Mouse (Mus musculus): ENCODE measurements around the gene Atxn3. TPM values are rescaled to one million over a fixed set of nuclear protein-coding genes. Genes with fewer than 3 reads are reported as not detected.

Gene Atxn3
- total RNA-seq, 2 experiments from 2014 or later, result 9.2 to 10.7 TPM

DNA sequence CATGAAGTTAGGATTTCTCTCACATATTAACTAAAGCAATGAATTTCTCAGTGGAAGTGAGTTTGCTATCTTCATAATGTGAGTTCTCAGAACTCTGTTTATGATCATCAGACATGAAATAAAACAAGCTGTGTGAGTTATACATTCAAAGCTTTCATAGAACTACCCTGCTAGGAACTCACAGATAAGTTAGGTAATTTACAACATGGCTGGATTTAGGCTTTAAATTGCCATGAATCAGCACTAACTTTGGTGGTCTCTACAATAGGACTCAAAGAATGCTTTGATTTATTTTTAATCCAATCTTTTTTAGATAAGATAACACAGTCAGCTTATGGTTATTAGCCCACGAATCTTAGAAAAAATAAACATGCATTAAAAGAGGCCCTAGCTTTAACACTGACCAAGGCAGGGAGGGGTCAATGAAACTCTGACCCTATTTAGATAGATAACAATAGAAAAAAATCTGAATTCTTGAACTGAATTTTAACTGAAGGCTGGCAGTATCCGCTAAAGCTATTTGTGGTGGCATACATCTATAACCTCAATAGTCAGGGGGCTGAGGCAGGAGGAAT, 58.3 kb downstream of the Atxn3 start:
- intact Hi-C loops (cut with DNase I), result no loop called here
- no peak for DNase-seq

- intact Hi-C loops (cut with DNase I), result no loop called here
- no peak for DNase-seq
Measured at GRCm38 (mm10) chr12:101898966-101899365, 59.1 kb downstream of the Atxn3 start.

GRCm38 (mm10) chr12:101897113-101897512, 60.9 kb downstream of the Atxn3 start:
- intact Hi-C loops (cut with DNase I), result no loop called here
- DNase-seq, result no peak

DNA sequence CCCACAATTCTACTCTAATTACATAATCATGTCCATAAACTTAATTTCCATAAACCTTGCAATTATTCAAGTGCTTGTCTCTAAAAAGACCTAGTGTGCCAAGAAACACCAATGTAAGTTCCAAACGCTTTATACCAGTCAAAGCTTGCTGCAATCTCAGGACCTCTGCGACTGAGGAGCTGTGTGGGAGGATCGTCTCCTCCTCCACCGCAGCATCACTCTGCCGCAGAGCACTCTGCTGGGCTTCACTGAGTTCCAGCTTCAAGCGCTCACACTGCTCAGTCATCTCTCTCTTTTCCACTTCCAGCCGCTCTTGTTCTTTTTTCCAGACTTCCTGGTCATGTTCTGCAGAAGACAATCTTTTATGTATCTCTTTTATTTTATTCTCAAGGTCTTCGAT, 64.8 kb downstream of the Atxn3 start:
- intact Hi-C loops (cut with DNase I), result no loop called here
- no peak for DNase-seq

DNA sequence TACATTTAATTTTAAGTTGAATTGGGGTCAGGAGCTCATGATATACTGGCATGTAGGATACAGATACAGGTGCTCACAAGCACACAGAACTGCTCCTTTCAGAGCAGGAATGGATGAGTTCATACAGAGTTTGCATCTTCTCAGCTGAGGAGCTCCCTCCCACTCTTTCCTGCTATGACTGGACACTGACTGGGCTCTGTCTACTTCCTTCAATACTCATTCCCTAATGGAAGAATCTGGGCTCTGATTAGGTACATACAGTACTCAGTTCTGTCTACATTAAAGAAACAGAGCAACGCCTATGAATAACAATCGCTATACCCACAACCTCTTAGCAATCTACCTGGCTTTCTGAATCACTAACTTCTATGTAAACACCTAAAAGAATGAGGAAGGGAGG, 65.2 kb downstream of the Atxn3 start:
- intact Hi-C loops (cut with DNase I), result no loop called here

GRCm38 (mm10) chr12:101891066-101891465, 67.0 kb downstream of the Atxn3 start:
- intact Hi-C loops (cut with DNase I), result no loop called here

More for the DNA sequence above, 65.2 kb downstream of the Atxn3 start:
- no peak for DNase-seq

GRCm38 (mm10) chr12:101889351-101889750, 68.7 kb downstream of the Atxn3 start:
- intact Hi-C loops (cut with DNase I), result no loop called here

More at GRCm38 (mm10) chr12:101891066-101891465, 67.0 kb downstream of the Atxn3 start:
- DNase-seq, result no peak

DNA sequence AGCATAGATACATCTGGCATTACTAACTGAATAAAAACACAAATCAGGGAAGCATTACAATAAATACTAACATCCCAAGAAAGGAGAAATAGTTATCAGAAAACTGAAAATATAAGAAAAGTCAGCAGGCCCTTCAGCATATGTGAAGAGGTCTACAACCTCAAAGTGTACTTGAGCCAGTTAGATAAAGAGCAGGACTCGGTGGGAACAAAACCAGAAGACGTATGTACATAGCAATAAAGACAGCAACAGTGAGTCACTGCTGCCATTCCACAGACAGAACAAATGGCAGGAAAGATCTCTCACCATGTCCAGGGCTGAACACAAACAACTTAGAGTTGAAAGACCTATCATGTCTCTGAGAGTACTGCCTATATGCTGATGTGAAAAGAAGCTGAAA, 69.7 kb downstream of the Atxn3 start:
- intact Hi-C loops (cut with DNase I), result no loop called here
- DNase-seq, result no peak

More at GRCm38 (mm10) chr12:101889351-101889750, 68.7 kb downstream of the Atxn3 start:
- no peak for DNase-seq

DNA sequence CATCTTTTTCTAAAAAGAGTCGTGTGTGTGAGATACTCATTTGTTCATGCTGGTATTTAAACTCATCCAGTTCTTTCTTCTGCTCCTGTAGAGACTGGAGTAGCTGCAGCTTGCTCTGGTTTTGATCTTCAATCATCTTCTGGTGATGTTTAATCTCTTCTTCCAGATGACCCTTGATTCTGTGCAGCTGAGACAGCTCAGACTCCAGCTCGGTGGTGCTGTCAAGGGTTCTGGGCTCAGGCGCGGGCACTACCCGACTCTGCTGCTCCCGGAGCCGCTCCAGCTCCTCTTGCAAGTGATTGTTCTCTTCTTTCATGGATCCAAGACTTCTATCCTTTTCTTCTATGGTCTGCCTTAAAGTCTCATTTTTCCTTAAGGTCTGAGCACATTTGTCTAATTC, 73.1 kb downstream of the Atxn3 start:
- intact Hi-C loops (cut with DNase I), result no loop called here

GRCm38 (mm10) chr12:101876374-101876773, 81.7 kb downstream of the Atxn3 start:
- intact Hi-C loops (cut with DNase I), result loop anchor here (5.0 kb wide), 1 partner anchor 64 kb away; no protein-coding TSS in a partner anchor
- no peak for DNase-seq

More for the DNA sequence above, 73.1 kb downstream of the Atxn3 start:
- no peak for DNase-seq

DNA sequence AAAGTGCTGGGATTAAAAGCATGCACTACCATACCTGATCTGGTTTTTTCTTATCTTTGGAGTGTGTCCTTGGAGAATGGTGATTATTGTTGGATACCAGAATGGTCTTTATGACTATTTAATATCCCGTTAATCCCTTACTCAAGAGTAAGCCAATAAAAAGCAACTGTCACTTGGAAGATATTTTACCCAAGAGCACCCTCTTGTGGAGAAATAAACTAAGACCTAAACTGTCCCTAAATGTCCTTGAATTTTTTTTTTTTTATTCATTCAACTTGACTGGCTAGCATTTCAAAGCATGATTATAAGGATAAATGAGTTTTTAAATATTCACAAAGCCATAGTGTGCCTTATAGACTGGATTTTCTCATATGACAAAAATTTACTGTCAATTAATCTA, 82.9 kb downstream of the Atxn3 start:
- DNase-seq, result no peak
- intact Hi-C loops (cut with DNase I), result loop anchor here (2.0 to 5.0 kb wide), 2 partner anchors 63 to 752 kb away; no protein-coding TSS in a partner anchor

Other genes starting within 250 kb of the Atxn3 start
- gene Tc2n, start 239.7 kb downstream of the Atxn3 start, total RNA-seq (2021), result 1 to 10 TPM in 1 of 2 experiments, under 1 TPM in 1; 0.76 to 1.1 TPM
- 10 to 100 TPM; 31.6 to 38.1 TPM for gene Fbln5, start 139.2 kb downstream of the Atxn3 start, total RNA-seq (2021)
- gene Trip11, start 45.0 kb downstream of the Atxn3 start, total RNA-seq (2021), result 10 to 100 TPM; 31.7 to 35.1 TPM
- 10 to 100 TPM; 15.7 TPM for gene Cpsf2, start 17.7 kb upstream of the Atxn3 start, total RNA-seq (2021)
- 1 to 10 TPM; 1.0 to 2.0 TPM for gene Slc24a4, start 170.5 kb upstream of the Atxn3 start, total RNA-seq (2021)